Mouse (Mus musculus) heart, postnatal 36 days (tissue): ENCODE data around the gene Gm20696. TPM values are rescaled to one million over a fixed set of nuclear protein-coding genes. Genes with fewer than 3 reads are reported as not detected.
A peak's percentile ranks its signal among the peaks of the same experiment; 100 is the strongest.

Experiments used
- DNase-seq, 2 experiments: peaks; one replicate each; pipeline ENCODE4 v3.0.0; 2021 to 2022
- intact Hi-C: fragments of 180-260 bp; cut with DNase I; formaldehyde crosslinking; loops from one replicate; pipeline ENCODE4 v1.15.1; 2025
- total RNA-seq, 2 experiments: library from RNA; stranded (reverse); gene quantifications; 2 replicates each; pipeline ENCODE4 v1.2.3; 2021

Gene Gm20696
- total RNA-seq, 2 experiments from 2014 or later: 2.4 to 2.5 TPM

- DNase-seq: no peak
- intact Hi-C loops: no loop called here
Measured at GRCm38 (mm10) chr6:99343815-99344214, 322.8 kb downstream of the Gm20696 start.

- intact Hi-C loops: no loop called here
- no peak for DNase-seq
Measured at GRCm38 (mm10) chr6:99342416-99342815, 324.2 kb downstream of the Gm20696 start.

GRCm38 (mm10) chr6:99340902-99341301 is 325.7 kb downstream of the Gm20696 start:
- DNase-seq: no peak
- intact Hi-C loops: no loop called here

GRCm38 (mm10) chr6:99339986-99340721 is 326.4 kb downstream of the Gm20696 start:
- DNase-seq: no peak
- intact Hi-C loops: no loop called here

GRCm38 (mm10) chr6:99339343-99339620 is 327.3 kb downstream of the Gm20696 start:
- no peak for DNase-seq
- intact Hi-C loops: no loop called here

- DNase-seq: no peak
- intact Hi-C loops: no loop called here
Measured at GRCm38 (mm10) chr6:99338593-99339342, 327.8 kb downstream of the Gm20696 start.

GRCm38 (mm10) chr6:99338174-99338573 is 328.4 kb downstream of the Gm20696 start:
- no peak for DNase-seq
- intact Hi-C loops: no loop called here

- intact Hi-C loops: no loop called here
- DNase-seq: peak in 1 of 2 experiments; percentile 25
Measured at GRCm38 (mm10) chr6:99337575-99337974, 329.0 kb downstream of the Gm20696 start.

- intact Hi-C loops: no loop called here
- DNase-seq: no peak
Measured at GRCm38 (mm10) chr6:99336191-99336590, 330.4 kb downstream of the Gm20696 start.

- intact Hi-C loops: no loop called here
Measured at GRCm38 (mm10) chr6:99335174-99335830, 331.3 kb downstream of the Gm20696 start.

GRCm38 (mm10) chr6:99334255-99334654 is 332.3 kb downstream of the Gm20696 start:
- intact Hi-C loops: no loop called here
- DNase-seq: no peak

More at GRCm38 (mm10) chr6:99335174-99335830, 331.3 kb downstream of the Gm20696 start:
- peak; percentile 23 for DNase-seq

GRCm38 (mm10) chr6:99333127-99333526 is 333.5 kb downstream of the Gm20696 start:
- no peak for DNase-seq
- intact Hi-C loops: no loop called here

- no peak for DNase-seq
- intact Hi-C loops: no loop called here
Measured at GRCm38 (mm10) chr6:99330169-99330568, 336.4 kb downstream of the Gm20696 start.

- intact Hi-C loops: no loop called here
- no peak for DNase-seq
Measured at GRCm38 (mm10) chr6:99328634-99329033, 338.0 kb downstream of the Gm20696 start.

GRCm38 (mm10) chr6:99328146-99328545 is 338.5 kb downstream of the Gm20696 start:
- no peak for DNase-seq
- intact Hi-C loops: no loop called here

GRCm38 (mm10) chr6:99327721-99328120 is 338.9 kb downstream of the Gm20696 start:
- peak; percentile 30 to 34 for DNase-seq
- intact Hi-C loops: no loop called here

- intact Hi-C loops: no loop called here
- no peak for DNase-seq
Measured at GRCm38 (mm10) chr6:99325881-99326280, 340.7 kb downstream of the Gm20696 start.

- DNase-seq: no peak
- intact Hi-C loops: no loop called here
Measured at GRCm38 (mm10) chr6:99325461-99325860, 341.1 kb downstream of the Gm20696 start.

- DNase-seq: no peak
- intact Hi-C loops: no loop called here
Measured at GRCm38 (mm10) chr6:99322132-99322904, 344.3 kb downstream of the Gm20696 start.

GRCm38 (mm10) chr6:99320444-99320843 is 346.2 kb downstream of the Gm20696 start:
- no peak for DNase-seq
- intact Hi-C loops: no loop called here
